Mouse (Mus musculus): Measurements from ENCODE around the gene Bin2. TPM values are rescaled to one million over a fixed set of nuclear protein-coding genes. Genes with fewer than 3 reads are reported as not detected.

The Bin2 gene
- polyA plus RNA-seq (2012; rRNA removed) = 3.7 and 4.9 TPM in 2 replicates

GRCm38 (mm10) chr15:100669337-100669736 lies at the start of gene Bin2:
Gene Bin2 (minus strand): TSS chr15:100669553.

GRCm38 (mm10) chr15:100687430-100687971 lies 18.1 kb upstream of the Bin2 start, which contains the start of gene Cela1:
Gene Cela1 (minus strand): TSS chr15:100687921.

GRCm38 (mm10) chr15:100636700-100637501 lies 32.5 kb downstream of the Bin2 start, which contains the start of gene Smagp:
Gene Smagp (minus strand): TSS chr15:100636940.

GRCm38 (mm10) chr15:100614996-100615824 lies 54.1 kb downstream of the Bin2 start, which contains the start of gene Dazap2:
Gene Dazap2 (plus strand): TSS chr15:100615349.

GRCm38 (mm10) chr15:100599276-100600046 lies 69.9 kb downstream of the Bin2 start, which contains the start of gene Pou6f1:
Gene Pou6f1 (minus strand): TSS chr15:100599984.

Other genes with a start within 250 kb of the Bin2 start
- gene Gm5475, start 247.4 kb downstream of the Bin2 start, polyA plus RNA-seq (2012; rRNA removed) = not detected in 2 replicates
- gene Slc11a2, start 244.5 kb downstream of the Bin2 start, polyA plus RNA-seq (2012; rRNA removed) = 23.9 and 31.8 TPM in 2 replicates
- gene Letmd1, start 200.5 kb downstream of the Bin2 start, polyA plus RNA-seq (2012; rRNA removed) = 44.8 and 63.6 TPM in 2 replicates
- gene Csrnp2, start 174.1 kb downstream of the Bin2 start, polyA plus RNA-seq (2012; rRNA removed) = 21.6 TPM in 2 replicates
- gene Tfcp2, start 117.5 kb downstream of the Bin2 start, polyA plus RNA-seq (2012; rRNA removed) = 32.7 and 34.2 TPM in 2 replicates
- 36.6 and 44.5 TPM in 2 replicates for gene Pou6f1, start 69.6 kb downstream of the Bin2 start, polyA plus RNA-seq (2012; rRNA removed)
- gene Dazap2, start 54.2 kb downstream of the Bin2 start, polyA plus RNA-seq (2012; rRNA removed) = 65.3 and 147 TPM in 2 replicates
- gene Smagp, start 32.6 kb downstream of the Bin2 start, polyA plus RNA-seq (2012; rRNA removed) = 4.6 and 4.7 TPM in 2 replicates
- gene Cela1, start 18.4 kb upstream of the Bin2 start, polyA plus RNA-seq (2012; rRNA removed) = 1.2 and 1.5 TPM in 2 replicates
- 0.10 and 0.17 TPM in 2 replicates for gene Galnt6, start 59.8 kb upstream of the Bin2 start, polyA plus RNA-seq (2012; rRNA removed)
- gene Slc4a8, start 92.2 kb upstream of the Bin2 start, polyA plus RNA-seq (2012; rRNA removed) = 9.4 and 11.0 TPM in 2 replicates
- gene Scn8a, start 200.3 kb upstream of the Bin2 start, polyA plus RNA-seq (2012; rRNA removed) = 20.2 and 33.6 TPM in 2 replicates

Data from central nervous system, embryonic 11.5 days (tissue).